Mouse (Mus musculus) limb, embryonic 11.5 days (tissue): Measurements from ENCODE around the gene Lbr. TPM values are rescaled to one million over a fixed set of nuclear protein-coding genes. Genes with fewer than 3 reads are reported as not detected.

Experiments
- ATAC-seq: fragments of 200-750 bp; cut with Nextera tagmentation; 2 replicates; pipeline ENCODE4 v1.8.0; 2017; ENCODE audit warnings: low read depth; ENCODE audit not compliant: insufficient number of reproducible peaks, low FRiP score, low TSS enrichment
- DNase-seq: peaks from one replicate; pipeline ENCODE4 v3.0.0-alpha.2; 2015; ENCODE audit warnings: low spot score
- H3K27ac ChIP-seq: fragments of 300-500 bp; sonication (generic); replicated peaks from 2 replicates; pipeline ENCODE4 v1.5.1; 2014; ENCODE audit warnings: low read depth, mild to moderate bottlenecking, low read length
- H3K27me3 ChIP-seq: fragments of 300-500 bp; sonication (generic); 2 replicates; pipeline ENCODE4 v1.6.1; 2014; ENCODE audit warnings: mild to moderate bottlenecking, low read length, mixed read lengths; ENCODE audit not compliant: control insufficient read depth, insufficient read depth
- H3K36me3 ChIP-seq: fragments of 300-500 bp; sonication (generic); 2 replicates; pipeline ENCODE4 v1.6.1; 2014; ENCODE audit warnings: mild to moderate bottlenecking, low read length, moderate library complexity, mixed read lengths; ENCODE audit not compliant: control insufficient read depth, insufficient read depth
- H3K4me1 ChIP-seq: fragments of 300-500 bp; sonication (generic); 2 replicates; pipeline ENCODE4 v1.6.1; 2014; ENCODE audit warnings: low read length, mixed read lengths; ENCODE audit not compliant: control insufficient read depth, insufficient read depth
- H3K4me2 ChIP-seq: fragments of 300-500 bp; sonication (generic); 2 replicates; pipeline ENCODE4 v1.6.1; 2014; ENCODE audit warnings: low read depth, mild to moderate bottlenecking, moderate library complexity; ENCODE audit not compliant: severe bottlenecking
- H3K4me3 ChIP-seq: fragments of 300-500 bp; sonication (generic); 2 replicates; pipeline ENCODE4 v1.5.1; 2014; ENCODE audit warnings: low read depth, low read length
- H3K9ac ChIP-seq: fragments of 300-500 bp; sonication (generic); 2 replicates; pipeline ENCODE4 v1.6.1; 2014; ENCODE audit warnings: mild to moderate bottlenecking, low read length
- H3K9me3 ChIP-seq: fragments of 300-500 bp; sonication (generic); 2 replicates; pipeline ENCODE4 v1.6.1; 2016; ENCODE audit warnings: low read length; ENCODE audit not compliant: control insufficient read depth
- WGBS: fragments of 180-500 bp; shearing (Covaris S2); extraction: QIAGEN DNeasy Blood & Tissue Kit; methylation state at CpG from one replicate; pipeline ENCODE4 v1.1.7; 2014; 5-methylcytosine and 5-hydroxymethylcytosine counted together
- polyA plus RNA-seq: library from polyadenylated mRNA; unstranded; fragments of >200 nt; fragmentation: Nextera tagmentation; extraction: Ambion mirVana; gene quantifications from 2 replicates; pipeline ENCODE4 v1.2.1, GENCODE M21; 2014

The Lbr gene
- polyA plus RNA-seq, 1 experiment from 2014 or later: 163 TPM

DNA sequence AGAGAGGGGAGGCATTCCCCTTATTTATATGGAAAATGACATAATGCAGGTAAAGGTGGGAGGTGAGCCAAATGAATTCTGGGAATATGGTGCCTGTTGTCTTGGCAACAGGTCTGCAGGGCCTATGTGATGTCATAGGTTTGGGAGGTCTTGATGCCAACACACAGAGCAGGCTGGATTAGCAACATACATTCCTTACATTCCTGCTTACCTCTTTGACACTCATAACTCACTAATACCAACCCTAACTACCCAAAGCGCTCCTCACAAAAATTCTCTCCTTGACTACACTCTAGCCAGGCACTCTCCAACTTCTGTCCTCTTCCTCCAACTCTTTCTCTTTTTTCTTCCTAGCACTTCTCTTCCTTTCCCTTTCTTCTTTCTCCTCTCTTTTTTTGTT, 5.4 kb upstream of the Lbr start:
- H3K4me2 ChIP-seq: no peak overlapping the region
- H3K4me1 ChIP-seq: peaks cover 7% of the 10 kb centered on the region
- H3K27me3 ChIP-seq: no peaks in the 10 kb centered on the region
- H3K36me3 ChIP-seq: no peaks in the 10 kb centered on the region
- no peak overlapping the region for H3K27ac ChIP-seq
- no peak overlapping the region for H3K4me3 ChIP-seq
- no peak for DNase-seq
- ATAC-seq: no peak
- no peak overlapping the region for H3K9ac ChIP-seq
- H3K9me3 ChIP-seq: no peaks in the 10 kb centered on the region
- 80% methylated on average over 1 of the region's 1 CpGs for WGBS

DNA sequence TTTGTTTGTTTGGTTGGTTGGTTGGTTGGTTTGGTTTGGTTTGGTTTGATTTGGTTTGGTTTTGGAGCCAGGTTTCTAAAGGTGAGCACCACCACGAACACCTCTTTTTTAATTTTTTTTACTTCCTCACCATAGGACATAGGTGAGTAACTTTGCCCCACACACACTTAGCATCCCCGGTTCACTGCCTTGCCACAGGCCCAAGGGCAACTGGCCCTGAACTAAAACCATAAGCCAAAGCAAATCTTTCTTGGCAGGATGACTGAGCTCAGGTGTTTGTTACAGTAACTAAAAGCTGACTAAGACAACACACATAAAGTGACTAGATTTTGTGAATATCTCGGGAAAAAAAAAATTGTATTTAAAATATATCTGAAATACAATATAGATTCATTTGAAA, 4.5 kb upstream of the Lbr start:
- Histone ChIP-seq H3K36me3 (no peaks in the 10 kb centered on the region), H3K4me1 (peaks cover 8% of the 10 kb centered on the region; the same call in 1 of the 2 replicates), H3K9me3 (no peaks in the 10 kb centered on the region), H3K27ac (no peak overlapping the region), H3K27me3 (no peaks in the 10 kb centered on the region), H3K4me2 (no peak overlapping the region), H3K9ac (no peak overlapping the region), H3K4me3 (no peak overlapping the region)
- no peak for DNase-seq
- 86% methylated on average over 3 of the region's 3 CpGs for WGBS
- ATAC-seq: no peak

DNA sequence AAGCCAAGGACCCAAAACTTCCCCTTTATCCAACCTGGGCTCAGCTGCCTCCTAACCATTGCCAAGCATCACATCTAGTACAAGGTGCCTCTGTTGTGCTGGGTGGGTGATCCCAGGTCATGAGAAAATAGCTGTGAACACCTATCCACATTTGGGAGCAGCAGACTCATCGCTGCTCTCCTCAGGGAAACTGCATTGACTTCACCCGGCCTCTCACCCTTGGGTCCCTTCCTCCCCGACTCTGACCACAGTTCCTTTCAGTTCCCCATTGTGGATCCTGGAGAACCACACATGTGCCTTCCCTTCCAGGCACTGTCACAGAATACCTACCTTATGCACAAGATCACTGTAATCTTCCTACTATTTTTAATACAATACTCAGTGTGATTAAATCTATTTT, 2.9 kb upstream of the Lbr start:
- no peak for ATAC-seq
- no peaks in the 10 kb centered on the region for H3K36me3 ChIP-seq
- H3K9me3 ChIP-seq: no peaks in the 10 kb centered on the region
- no peak overlapping the region for H3K4me2 ChIP-seq
- H3K4me3 ChIP-seq: no peak overlapping the region
- no peak for DNase-seq
- WGBS: 92% methylated on average over 3 of the region's 3 CpGs
- H3K4me1 ChIP-seq: peaks cover 8% of the 10 kb centered on the region; the same call in 1 of the 2 replicates
- H3K27ac ChIP-seq: no peak overlapping the region
- no peak overlapping the region for H3K9ac ChIP-seq
- H3K27me3 ChIP-seq: no peaks in the 10 kb centered on the region

DNA sequence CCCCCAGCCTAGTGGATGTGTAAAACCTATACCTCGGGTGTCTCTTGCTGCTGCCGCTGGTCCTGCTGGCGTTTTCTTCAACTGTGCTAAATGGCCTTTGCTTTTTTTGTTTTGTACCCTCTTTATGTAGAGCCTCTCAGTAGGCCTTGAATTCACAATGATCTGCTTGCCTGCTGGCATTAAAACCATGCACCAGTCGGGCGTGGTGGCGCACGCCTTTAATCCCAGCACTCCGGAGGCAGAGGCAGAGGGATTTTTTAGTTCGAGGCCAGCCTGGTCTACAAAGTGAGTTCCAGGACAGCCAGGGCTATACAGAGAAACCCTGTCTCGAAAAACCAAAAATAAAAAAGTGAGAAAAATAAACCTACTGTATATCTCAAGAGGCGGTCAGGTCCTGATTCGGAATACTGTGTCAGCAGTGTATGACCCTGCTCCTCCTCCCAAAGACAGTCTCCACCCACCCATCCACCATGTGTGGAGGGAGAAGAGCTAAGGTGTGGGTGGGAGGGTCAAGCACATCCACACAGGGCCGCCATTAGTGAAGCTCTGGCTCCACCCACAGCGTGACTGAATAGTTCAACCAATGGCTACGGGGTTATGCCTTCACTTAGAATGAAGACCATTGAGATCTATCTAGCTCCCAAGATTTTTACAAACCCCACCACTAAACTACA, 2.2 kb upstream of the Lbr start:
- Histone ChIP-seq H3K4me3 (no peak overlapping the region), H3K27ac (no peak overlapping the region), H3K27me3 (no peaks in the 10 kb centered on the region), H3K4me2 (no peak overlapping the region), H3K9ac (no peak overlapping the region), H3K9me3 (no peaks in the 10 kb centered on the region), H3K4me1 (peaks cover 15% of the 10 kb centered on the region), H3K36me3 (no peaks in the 10 kb centered on the region)
- 74% methylated on average over 15 of the region's 15 CpGs for WGBS
- no peak for DNase-seq
- ATAC-seq: no peak

DNA sequence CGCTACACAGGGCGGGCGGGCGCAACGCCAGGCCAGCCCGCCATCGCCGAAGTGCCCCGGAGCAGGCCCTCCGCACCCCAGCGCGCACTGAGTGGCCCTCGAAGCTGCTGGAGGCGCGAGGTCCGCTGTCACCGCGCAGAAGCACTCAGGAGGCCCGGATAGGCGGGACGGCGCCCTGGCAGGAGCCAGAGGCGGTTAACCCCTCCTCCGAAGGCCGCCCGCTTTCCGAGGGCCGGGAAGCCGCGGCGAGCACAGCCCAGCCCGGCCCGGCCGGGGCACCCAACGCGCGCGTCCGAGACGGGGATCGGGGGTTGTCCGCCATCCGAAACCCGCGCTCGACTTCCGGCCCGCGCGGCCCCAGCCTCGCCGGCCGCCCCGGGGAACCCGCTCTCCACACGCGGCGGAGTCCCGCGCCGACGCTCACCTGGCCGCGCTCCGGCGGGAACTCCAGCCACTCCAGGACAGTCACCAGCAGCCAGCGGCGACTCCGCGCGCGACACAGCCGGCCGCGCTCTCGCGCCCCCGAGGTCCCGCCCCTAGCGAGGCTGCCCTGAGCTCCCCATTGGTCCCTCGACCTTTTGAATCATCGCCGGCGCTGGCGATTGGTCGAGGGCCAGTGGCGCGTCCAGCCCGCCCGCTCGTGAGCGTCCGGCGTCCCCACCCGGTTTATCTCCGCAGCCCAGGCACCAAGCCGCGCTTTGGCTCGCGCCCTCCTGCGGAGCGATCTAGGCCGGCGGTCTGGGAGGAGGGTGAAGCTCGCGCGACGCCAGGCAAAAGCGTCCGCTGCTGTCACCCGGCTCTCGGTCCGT, 778 bp downstream of the Lbr start:
- peak; percentile 97 for ATAC-seq
- H3K27me3 ChIP-seq: no peaks in the 10 kb centered on the region
- H3K27ac ChIP-seq: peak overlapping the region; percentile 94

DNA sequence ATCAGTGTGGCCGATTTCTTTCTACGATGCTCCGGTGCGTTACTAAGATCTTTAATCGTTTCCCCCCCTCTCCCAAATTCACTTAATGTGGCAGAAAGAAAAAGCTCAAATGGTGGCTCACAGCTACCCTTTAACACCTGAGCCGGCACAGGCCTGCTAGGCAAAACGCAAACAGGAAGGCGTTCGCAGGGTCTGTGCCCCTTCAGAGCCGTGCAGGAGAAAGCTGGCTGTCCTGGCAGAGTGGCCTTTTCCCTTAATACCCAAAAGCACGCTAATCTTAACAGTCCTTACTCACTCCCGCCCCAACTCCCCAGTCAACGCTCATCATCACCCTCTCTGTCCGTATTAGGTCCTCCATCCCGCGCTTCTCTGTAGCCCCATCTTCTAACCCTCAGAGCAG, 1.4 kb downstream of the Lbr start:
- H3K36me3 ChIP-seq: 0 out of 2 replicates have a peak, but pooled peaks cover 2% of the 10 kb centered on the region
- H3K9ac ChIP-seq: peak overlapping the region; percentile 93
- no peak for ATAC-seq
- H3K9me3 ChIP-seq: no peaks in the 10 kb centered on the region
- H3K4me3 ChIP-seq: peak overlapping the region; percentile 95
- peak overlapping the region; percentile 77 for H3K4me2 ChIP-seq
- 2% methylated on average over 16 of the region's 16 CpGs for WGBS
- no peaks in the 10 kb centered on the region for H3K27me3 ChIP-seq
- no peak for DNase-seq
- H3K4me1 ChIP-seq: peaks cover 22% of the 10 kb centered on the region
- peak overlapping the region; percentile 94 for H3K27ac ChIP-seq

More for the DNA sequence above, 778 bp downstream of the Lbr start:
- DNase-seq: peak; percentile 95
- H3K4me2 ChIP-seq: peak overlapping the region; percentile 77
- whole genome bisulfite sequencing: under 1% methylated on average over 102 of the region's 113 CpGs
- no peaks in the 10 kb centered on the region for H3K36me3 ChIP-seq
- H3K9me3 ChIP-seq: no peaks in the 10 kb centered on the region
- peak overlapping the region; percentile 93 for H3K9ac ChIP-seq
- peak overlapping the region; percentile 95 for H3K4me3 ChIP-seq
- peaks cover 22% of the 10 kb centered on the region for H3K4me1 ChIP-seq

DNA sequence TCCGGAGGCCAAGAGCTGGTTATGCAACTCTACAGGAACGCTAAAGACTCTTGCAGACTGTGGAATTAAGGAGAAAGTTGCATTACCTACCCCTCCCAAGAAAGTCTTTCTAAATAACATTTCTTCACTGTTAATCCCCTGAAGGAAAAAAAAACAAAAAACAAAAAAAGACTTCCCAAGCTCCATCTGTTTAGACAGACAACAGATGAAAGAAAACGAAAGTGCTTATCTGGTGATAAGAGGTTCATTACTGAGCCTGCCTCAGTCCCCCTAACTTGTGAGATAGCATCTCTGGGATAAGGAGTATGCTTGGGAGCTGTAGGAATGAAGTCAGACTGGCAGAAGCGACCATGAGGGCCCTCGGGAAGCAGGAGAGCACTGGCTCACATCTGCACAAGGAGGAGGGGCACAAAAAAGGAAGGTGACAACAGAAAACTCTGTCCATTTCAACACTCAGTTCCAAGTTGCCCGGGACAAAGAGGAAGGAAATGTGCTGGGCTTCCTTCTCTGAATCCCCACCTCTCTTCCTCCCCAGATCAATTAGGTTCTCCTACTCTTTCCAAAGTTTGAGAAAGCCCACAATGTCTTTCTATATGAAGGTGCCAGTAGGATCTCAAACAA, 3.0 kb downstream of the Lbr start:
- 15% methylated on average over 6 of the region's 6 CpGs for WGBS
- DNase-seq (no peak), ATAC-seq (no peak)
- Histone ChIP-seq H3K4me1 (peaks cover 22% of the 10 kb centered on the region), H3K27ac (no peak overlapping the region), H3K4me2 (peak overlapping the region; percentile 77), H3K9me3 (no peaks in the 10 kb centered on the region), H3K27me3 (no peaks in the 10 kb centered on the region), H3K4me3 (no peak overlapping the region; the same call in 1 of the 2 replicates), H3K9ac (no peak overlapping the region; the same call in 1 of the 2 replicates), H3K36me3 (peaks cover 12% of the 10 kb centered on the region)

DNA sequence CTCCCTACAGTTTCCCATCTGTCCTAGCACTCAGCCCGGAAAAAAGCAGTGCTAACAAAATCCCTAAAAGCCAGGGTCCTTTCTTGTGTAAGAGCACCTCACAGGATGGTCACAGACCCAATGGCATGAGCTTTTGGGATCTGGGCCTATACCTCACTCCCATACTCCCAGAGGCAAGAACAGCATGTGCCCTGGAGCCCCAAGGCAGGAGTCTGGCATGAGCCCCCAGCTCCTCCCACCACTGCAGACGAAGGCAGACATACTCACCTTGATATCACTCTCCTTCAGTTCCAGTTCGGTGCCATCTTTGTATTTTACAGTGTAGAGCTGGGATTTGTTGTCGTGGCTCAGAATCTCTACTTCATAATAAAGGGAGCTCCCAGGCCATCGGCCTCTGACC, 4.7 kb downstream of the Lbr start:
- H3K9me3 ChIP-seq: no peaks in the 10 kb centered on the region
- no peak overlapping the region for H3K27ac ChIP-seq
- no peak overlapping the region for H3K4me3 ChIP-seq
- H3K4me1 ChIP-seq: peaks cover 20% of the 10 kb centered on the region
- peaks cover 15% of the 10 kb centered on the region for H3K36me3 ChIP-seq
- no peak overlapping the region for H3K4me2 ChIP-seq
- H3K27me3 ChIP-seq: no peaks in the 10 kb centered on the region
- ATAC-seq (no peak), DNase-seq (no peak)
- 92% methylated on average over 5 of the region's 5 CpGs for WGBS
- no peak overlapping the region for H3K9ac ChIP-seq
